Mouse (Mus musculus) megakaryocyte, adult 5-6 weeks (primary cell): ENCODE results near the gene Ppip5k2. TPM values are rescaled to one million over a fixed set of nuclear protein-coding genes. Genes with fewer than 3 reads are reported as not detected.
"Not testable (repeated sequence)": the region's sequence is repeated elsewhere in the genome, so short reads cannot be mapped to it uniquely, and the experiment has no call there.

Experiments
- ATAC-seq: 2 replicates; pipeline ENCODE4 v1.8.0; 2016; ENCODE audit warnings: mild to moderate bottlenecking, inconsistent platforms; ENCODE audit not compliant: poor library complexity, severe bottlenecking
- total RNA-seq, 2 experiments: library from RNA; stranded (forward) in 1 of 2; stranded (reverse) in 1 of 2; fragments of 153-499, 151-499 nt in 1 of 2; fragments of 221-1000, 200-1000 nt in 1 of 2; gene quantifications; 2 replicates each; pipeline versions ENCODE4 v1.2.3 to v1.2.4; 2015 to 2017

Gene Ppip5k2
- total RNA-seq (2015): 33.2 and 35.7 TPM in 2 replicates
- 44.4 and 45.2 TPM in 2 replicates for total RNA-seq (2017)

DNA sequence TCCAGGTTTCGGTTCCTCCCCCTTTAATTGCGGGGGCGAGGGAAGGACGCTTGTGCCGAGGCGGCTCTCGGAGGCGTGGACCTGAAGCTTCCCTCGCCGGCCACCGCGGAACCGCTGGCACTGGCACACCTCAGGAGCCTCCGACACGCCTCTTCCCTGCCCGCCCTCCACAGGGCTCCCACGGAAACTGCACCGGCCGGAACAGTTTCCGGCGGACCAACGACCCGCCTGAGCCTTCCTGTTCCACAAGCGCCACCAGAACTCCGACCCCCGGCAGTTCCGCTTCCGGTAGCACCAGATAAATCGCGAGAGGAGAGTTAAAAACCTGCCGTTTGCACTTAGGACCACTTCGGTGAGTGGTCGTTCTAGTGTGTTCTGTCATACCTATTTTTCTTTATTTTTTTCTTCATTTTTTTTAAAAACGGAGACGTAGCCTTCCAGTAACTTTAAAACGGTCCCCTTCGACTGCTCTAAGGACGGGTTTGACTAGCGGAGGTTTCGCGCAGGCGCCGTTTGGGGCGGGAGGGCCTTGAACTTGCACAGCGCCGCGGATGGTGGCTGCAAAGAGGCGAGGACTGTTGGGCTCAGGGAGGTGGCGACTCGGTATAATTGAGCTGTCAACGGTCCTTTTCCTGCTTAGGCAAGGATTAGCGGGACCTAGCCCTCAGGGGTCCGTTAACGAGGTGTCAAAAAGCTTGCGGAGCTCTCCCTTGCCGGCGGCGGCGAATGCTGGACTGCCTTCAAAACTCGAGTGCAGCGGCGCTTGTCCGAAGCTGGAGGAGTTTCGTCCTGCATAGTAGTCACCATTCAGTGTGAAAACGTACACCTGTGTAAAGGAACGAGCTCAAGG is at the start of gene Ppip5k2, which contains the start of gene Gin1:
TSS of gene Ppip5k2 (minus strand) at position 508 of the 850 bp plus-strand sequence.
TSS of gene Gin1 (plus strand) at position 269 of the 850 bp plus-strand sequence.
- ATAC-seq: peak; percentile 87

DNA sequence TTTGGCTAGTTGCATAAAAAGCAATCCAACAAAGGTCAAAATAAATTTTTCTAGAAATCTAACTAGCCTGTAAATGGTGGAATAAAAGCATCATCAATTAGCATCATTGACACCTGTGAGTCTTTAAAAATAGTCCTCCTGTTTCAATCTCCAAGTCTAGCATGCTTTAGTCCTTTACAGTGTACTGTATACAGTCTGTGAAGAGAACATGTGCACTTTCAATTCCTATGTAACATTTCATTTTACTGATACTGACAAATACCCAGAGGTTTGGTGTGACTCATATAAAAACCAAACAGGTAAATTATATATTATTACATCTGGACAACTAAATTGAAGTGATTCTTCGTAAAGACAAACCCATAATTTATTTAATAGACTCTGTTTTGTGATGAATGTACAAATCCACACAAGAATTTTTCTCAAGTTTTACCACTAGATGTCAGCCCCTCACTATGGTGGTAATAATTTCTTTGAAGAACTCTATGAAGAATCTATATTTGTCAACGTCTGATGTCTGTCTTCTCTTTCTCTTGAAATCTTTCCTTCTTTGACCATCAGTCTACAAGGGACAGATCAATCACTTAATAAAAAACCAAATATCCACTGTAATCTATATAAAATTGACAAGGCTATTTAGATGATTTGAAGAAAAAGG is 39.2 kb upstream of the Ppip5k2 start:
- ATAC-seq: no peak

DNA sequence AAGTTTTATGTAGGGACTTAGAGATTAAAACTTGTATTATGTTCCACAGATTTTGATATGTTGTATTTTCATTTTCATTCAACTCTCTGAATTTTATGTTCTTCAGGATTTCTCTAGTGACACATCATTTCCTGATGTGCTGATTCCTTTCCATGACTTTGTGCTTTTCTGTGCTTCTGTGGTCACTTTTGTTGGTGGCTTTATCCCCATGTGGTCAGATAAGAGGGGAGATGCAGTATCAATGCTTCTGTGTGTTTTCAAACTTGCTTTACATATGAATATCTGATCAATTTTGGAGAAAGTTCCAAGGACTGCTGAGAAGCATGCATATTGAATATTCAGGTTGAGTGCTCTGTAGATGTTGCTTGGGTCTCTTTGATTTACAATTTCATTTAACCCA is 34.3 kb upstream of the Ppip5k2 start:
- no peak for ATAC-seq

DNA sequence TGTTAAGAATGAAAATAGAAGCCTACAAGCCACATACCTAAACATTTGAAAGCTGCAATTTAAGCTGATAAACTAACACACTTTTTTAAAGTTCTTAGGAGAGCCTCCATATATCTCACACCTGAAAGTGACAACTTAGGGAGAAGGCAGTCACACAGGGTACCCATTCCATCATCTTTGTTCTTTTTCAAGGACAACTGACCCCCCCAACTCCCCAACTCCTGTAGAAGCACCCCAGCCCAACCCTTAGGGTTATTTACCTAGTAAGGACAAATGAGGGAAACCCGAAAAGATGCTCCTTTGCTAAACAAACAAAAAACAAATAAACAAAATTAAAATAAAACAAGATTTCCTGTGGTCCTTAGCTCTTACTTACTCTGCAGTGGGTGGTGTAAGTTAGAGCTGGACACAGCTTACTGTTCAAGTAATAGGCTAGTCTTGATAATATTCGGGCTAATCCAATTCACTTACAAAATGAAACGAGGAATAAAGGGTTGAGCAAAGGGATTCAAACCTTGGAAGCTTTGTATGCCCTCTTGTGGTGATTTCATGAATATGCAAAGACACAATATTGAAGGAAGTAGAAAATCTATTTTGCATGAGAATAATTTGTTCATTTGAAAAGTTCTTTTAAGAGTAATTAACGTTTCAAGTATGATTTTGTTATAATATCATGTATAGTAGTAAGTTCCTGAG is 32.1 kb upstream of the Ppip5k2 start:
- peak; percentile 63 for ATAC-seq

DNA sequence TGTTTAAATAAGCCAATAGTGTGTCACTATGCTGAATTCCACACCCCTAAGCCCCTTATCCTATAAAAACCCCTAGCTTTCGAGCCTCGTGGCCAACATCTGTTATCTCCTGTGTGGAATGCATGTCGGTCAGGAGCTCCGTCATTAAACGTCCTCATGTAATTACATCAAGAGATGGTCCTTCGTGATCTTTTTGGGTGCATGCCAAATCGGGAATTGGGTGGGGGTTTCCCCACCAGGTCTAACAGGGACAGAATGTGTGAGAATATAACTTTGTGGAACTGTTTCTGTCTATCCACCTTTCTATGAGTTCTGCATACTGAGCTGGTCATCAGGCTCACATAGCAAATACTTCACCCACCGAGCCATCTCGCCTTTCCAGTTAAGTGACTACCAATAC is 25.7 kb upstream of the Ppip5k2 start:
- ATAC-seq: no peak

DNA sequence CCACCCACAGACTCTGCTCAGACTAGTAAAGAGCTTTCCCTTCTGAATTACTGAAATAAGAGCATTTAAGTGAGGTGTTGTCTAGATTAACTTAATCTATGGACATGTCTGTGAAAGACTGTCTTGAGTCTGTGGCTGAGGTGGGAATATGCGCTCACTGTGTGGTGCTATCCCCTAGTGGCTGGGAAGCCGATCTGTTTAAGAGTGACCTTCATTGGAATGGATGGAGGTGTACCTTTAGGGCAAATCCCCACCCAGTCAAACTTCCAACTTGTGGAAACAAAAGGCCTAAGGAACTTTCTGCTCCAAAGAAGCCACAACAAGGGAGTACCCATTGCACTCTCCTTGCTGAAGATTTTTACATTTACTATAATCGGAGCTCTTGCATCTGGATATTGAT is 23.9 kb upstream of the Ppip5k2 start:
- ATAC-seq: no peak

DNA sequence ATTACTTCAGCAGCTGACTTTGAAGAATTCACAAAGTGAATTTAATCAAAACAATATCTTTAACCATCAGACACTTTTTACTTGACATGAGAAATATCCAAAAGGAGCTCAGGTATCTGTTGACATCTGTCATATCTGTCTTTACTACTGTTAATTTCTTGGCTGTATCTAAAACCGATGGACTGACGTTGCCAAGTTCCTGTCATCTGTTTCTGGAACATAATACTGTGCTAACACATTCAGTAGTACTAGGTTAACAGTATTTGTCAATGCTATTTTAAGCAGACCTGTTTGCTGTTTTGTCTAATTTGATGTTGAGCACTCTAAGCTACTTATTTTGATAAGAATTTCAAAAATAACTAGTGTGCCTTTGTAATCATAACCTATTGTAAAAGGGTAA is 18.3 kb upstream of the Ppip5k2 start:
- ATAC-seq: no peak

DNA sequence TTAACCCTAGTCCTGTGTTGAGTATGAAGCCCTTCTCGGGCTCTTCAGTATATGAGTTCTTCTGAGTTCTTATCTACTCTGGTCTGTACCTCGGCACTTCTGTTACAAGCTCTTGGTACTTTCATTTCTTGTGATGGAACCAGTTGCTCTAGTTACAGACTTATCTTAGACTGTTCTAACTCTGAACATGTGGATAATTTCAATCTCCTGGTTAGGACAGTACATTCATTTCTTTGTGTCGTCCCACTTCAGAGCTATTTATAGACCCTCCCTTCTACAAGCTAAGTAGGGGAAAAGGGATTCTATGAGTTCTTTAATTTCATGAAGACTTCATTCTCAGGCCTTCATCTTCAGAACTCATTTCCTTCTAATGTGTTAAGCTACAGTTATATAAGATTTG is 17.5 kb upstream of the Ppip5k2 start:
- no peak for ATAC-seq

DNA sequence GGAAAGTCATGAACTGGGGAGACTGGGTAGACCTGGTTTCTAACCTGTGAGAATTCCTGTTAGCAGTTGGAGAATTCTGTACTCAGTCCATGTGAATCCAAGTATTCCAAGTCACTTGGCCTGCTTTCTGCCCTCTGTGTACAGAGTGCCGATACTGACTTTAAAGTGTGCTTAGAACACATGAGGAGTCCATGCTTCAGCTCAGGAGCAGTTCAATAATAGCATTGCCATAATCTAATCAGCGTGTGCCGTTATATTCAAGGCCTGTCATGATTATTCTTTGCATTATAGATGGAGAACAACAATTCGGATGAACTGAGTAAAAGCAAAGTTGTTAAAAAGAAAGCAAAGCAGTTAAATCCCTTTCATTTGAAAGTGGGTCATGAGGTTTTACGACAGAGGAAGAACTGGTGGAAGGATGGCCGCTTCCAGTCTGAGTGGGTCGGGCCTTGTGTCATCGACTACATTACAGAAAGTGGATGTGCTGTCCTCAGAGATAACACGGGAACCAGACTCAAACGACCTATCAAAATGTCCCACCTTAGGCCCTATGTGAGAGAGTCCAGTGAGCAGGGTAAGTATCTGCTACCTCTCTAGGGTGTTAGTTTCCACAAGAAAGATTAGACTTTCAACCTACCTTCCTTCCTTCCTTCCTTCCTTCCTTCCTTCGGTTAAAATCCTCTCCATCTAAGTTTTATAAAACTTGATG is 15.6 kb upstream of the Ppip5k2 start:
- ATAC-seq: no peak

DNA sequence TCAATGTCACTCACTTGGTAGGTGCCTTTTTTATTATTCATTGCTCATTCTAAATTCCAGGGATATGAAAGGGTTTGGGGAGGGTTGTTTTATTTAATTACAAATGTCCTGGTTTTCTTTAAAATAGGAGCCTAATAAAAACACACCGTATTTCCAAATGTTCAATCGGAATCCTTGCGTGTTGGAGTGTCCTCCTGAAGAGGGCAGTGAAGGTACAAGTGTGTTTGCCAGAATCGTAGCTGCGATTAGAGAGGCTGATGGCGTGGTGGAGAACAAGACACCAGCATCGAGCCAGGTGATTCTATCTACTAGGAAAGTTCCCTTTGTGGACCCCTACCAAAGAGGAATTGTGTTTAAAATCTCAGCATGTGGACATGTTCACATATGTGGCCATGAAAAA is 14.7 kb upstream of the Ppip5k2 start:
- no peak for ATAC-seq

DNA sequence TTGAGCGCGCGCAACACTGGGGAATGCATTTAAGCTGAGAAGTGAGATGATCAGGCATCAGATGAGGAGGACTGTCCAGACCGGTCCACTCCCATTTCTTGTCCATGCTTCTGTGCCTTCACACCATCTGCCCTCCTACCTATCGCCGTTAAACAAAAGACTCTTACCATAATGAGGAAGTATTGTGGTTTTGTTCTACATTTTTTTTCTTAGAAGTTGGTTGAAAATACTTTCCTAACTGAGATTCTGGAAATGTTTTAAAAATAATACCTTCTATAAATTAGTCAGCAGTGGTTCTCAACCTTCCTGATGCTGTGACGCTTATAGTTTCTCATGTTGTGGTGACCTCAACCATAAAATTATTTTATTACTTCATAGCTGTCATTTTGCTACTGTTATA is 11.5 kb upstream of the Ppip5k2 start:
- ATAC-seq: no peak

DNA sequence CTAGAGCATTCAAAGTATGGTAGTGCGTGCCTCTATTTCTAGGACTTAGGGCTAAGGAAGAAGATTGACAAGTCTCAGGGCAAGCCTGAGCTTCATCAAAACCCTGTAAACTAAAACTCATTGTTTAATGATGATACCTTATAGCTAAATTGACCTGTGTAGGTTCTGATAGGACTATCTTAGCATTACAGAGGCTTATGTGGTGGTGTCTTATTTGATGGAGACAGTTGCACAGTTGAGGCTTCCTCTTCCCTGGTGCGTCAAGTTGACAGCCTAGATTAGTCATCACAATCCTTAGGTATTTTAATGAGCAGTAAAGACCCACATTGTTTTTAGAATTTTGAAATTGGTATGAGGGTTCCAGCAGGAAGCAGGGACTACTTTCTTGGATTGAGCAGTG is 3.8 kb upstream of the Ppip5k2 start:
- ATAC-seq: no peak

DNA sequence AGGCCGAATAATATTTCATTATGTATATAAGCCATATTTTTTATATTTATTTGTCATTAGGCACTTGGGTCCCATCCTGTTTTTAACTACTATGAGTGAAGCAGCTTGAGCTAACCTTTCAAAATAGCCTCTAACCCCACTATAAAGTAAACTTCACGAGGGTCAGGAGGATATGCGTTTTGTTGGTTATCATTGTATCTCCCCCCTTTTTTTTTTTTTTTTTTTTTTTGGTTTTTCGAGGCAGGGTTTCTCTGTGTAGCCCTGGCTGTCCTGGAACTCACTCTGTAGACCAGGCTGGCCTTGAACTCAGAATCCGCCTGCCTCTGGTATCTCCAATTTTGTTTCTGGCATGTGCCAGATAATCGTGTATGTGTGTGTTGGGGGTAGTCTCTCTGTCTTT is 3.2 kb upstream of the Ppip5k2 start:
- ATAC-seq: no peak

DNA sequence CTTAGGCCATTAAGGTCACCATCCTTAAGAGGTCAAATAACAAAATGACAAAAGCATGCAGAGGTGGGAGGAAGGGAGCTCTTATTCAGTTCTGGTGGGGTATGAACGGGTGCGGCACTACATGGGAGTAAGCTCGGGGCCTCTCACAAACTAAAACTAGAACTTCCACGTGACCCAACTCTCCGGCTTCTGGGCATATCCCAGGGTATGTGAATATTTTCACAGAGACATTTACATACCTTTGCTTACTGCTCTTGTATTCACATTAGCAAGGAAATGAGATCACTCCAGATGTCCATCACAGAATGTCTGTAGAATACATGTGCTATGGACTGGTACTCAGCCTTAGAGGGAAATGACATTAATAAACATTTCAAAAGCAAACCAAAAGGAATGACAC is 1.5 kb upstream of the Ppip5k2 start:
- no peak for ATAC-seq

DNA sequence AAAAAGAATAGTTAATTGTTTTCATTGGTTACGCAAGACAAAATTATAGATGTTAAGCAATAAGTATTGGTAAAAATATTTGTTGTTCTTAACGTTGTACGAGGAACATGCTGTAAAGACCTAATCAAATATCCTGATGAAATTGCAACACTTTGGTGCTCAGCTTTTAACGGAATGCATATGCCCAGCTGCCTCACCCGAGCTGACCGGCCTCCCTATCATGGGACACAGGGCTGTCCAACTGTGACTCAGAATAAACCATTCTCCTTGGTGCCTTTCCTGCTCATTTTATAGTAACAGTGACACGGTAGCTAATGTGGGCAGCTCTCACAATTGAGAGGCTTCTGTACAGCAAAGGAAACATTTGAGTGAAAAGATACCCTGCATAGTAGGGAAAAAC is 907 bp upstream of the Ppip5k2 start:
- no peak for ATAC-seq

DNA sequence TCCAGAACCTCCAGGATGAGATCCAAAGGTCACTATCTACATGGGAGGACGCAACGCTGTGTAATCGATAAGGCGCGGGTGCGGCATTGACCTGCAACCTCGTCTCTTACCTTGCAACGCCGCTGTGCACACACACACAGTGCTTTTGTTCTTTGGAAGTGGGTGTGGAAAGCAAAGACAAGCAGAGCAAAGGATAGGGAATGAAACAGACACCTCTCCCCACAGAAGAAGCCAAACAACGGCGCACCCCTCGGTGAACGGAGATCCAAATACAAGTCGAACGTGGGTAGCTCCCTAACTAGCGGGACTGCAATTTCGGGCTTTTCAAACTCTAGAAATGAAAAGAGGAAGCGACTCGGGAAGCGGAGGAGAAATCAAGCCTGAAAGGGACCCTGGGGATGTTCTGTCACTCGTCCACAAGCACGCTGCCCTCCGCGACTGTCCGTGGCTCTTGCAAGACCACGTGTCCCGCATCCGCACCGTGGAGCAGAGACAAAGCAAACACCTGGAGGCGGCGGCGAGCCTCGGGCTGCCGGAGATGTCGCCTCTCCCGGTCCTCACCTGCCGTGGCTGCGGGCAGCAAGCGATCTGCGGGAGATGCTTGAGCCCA is 812 bp downstream of the Ppip5k2 start:
- peak; percentile 55 for ATAC-seq

DNA sequence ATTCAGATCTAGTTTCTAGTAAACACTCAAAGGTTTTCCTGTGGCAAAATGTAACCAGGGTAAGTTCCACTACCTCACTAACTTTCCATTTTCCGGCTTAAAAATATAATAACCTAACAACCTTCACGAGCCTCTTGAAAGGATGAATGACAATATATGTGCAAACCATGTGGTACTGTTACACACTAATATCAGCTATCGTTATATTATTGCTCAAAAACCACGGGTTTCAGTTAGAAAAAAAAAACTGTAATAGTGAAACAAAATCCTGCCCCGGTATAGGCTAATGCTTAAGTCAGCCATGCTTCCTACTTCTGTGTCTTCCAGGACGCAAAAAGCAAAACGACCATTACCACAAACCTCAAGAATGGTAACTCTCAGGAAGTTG is 1.3 kb downstream of the Ppip5k2 start:
- peak; percentile 6 for ATAC-seq

DNA sequence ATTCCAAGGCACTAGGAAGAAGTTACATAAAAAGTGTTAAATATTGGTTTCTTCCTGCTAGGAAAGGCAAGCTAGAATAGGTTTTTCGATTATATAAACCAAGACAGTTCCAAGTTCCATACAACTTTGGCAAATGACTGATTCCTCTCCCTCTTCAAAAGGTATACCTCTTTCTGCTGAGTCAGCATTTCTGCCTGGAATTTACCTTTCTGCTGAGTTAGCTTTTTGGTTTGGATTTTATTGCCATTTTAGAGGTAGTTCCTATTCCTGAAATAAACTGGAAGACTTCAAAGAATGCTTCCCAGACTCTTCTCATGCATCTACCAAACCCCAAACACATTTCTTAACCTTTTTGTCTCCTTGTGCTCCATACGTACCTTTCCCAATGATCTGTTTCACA is 2.1 kb downstream of the Ppip5k2 start:
- ATAC-seq: no peak

DNA sequence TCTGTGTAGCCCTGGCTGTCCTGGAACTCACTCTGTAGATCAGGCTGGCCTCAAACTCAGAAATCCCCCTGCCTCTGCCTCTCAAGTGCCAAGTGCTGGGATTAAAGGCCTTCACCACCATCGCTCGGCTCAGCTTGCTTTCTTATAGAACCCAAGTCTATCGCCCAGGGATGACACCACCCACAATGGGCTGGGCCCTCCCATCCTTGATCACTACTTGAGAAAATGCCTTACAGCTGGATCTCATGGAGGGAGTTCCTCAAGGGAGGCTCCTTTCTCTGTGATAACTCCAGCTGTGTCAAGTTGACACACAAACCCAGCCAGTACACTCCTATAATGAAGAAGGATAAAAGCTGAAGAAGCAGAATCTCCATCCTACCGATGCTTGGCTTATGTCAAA is 4.5 kb downstream of the Ppip5k2 start:
- not testable (repeated sequence) for ATAC-seq

DNA sequence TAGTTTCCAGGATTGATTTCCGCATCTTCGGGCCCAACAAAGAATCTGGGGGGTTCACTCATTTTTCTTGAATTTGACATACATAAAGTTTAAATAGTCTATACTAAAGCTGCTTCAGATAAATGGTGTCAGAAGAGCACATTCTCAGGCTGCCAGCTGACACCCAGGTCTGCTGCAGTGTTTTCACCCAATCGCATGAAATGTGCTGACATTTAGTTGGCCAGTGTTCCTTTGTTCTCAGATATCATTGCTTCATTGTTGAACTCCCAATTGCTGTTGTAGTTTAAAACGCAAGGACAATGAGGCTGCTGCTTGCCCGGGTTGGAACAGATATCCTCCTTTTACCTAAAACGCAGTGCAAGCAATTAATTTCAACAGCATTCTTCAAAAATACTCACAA is 8.7 kb downstream of the Ppip5k2 start:
- no peak for ATAC-seq

DNA sequence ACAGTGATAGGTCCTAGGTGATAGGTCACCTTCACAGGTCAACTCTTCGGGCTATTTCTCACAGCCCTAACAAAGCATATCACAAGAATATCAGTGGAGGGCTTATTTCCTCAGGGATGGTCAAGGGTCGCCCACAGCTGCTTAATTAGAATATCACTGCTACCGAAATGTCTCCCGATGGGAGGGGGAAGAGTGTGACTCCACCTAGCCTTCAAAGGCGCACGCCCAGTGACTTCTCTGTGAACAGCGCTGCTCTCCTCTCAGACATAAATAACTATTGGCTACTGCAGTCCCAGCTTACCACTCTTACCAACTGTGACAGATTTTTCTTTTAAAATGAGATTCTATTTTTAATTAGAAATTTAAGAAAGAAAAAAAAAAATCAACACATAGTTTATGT is 9.6 kb downstream of the Ppip5k2 start:
- no peak for ATAC-seq
